Mouse (Mus musculus): ENCODE data around the gene Fbxl15. TPM values are rescaled to one million over a fixed set of nuclear protein-coding genes. Genes with fewer than 3 reads are reported as not detected.
A peak's percentile ranks its signal among the peaks of the same experiment; 100 is the strongest.

Fbxl15 gene
- 15.0 and 18.0 TPM in 2 replicates for polyA plus RNA-seq (2014; fragmentation: Nextera tagmentation; extraction: Ambion mirVana)

DNA sequence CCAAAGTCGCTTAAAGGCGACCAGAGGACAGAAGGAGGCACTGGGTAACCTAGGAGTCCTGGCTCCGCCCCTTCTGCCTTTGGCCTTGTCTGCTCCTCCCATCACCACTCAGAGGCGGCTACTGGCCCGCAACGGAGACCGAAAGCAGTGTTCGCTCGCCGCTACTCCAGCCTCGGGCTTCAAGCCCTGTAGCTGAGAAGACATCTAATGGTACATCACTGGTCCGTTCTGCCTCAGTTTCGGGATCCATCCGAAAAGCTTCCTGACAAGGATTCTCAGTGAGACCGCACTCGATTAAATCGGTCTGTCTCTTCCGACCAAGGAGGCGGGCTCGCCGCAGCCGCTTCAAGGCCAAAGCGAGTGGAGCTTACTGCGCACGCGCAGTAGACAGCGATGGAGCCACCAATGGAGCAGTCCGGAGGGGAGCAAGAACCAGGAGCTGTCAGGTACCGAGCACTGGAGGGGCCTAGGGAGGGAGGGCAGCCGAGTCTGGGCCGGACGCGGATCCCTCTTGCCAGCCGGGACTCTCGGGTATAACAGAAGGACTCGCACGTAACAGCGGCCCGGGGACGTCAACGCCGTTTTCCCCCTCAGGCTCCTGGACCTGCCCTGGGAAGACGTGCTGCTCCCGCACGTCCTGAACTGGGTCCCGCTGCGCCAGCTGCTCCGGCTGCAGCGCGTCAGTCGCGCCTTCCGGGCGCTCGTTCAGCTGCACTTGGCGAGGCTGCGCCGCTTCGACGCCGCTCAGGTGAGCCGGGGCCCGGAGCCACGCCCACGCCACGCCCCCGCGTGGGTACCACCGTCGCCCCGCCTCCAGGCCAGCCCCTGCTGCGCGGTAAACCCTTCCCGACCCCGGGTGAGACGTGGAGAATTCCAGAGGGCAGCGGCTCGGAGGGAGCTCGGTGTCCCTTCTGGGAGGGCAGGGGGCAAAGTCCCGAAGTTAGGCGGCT, at the start of gene Fbxl15:
Gene Fbxl15 (plus strand): TSS at position 104 of the 950 bp plus-strand sequence.
- Histone ChIP-seq H3K4me1 (ENCODE audit: control insufficient read depth, insufficient read depth, low read length) (peaks cover 3% of the 10 kb centered on the region; the same call in 1 of the 2 replicates), H3K27ac (replicated peaks; ENCODE audit: low read depth, low read length) (peak within 1 kb of the TSS; percentile 49), H3K4me3 (ENCODE audit: low read depth, low read length) (peak within 1 kb of the TSS; percentile 65), H3K9me3 (replicated peaks; ENCODE audit: control insufficient read depth, low read length) (no peaks in the 10 kb centered on the region), H3K4me2 (ENCODE audit: low read depth, low read length) (peak within 1 kb of the TSS; percentile 95), H3K27me3 (ENCODE audit: control insufficient read depth, insufficient read depth, low read length) (peaks cover 29% of the 10 kb centered on the region), H3K9ac (replicated peaks; ENCODE audit: low read length) (peak within 1 kb of the TSS; percentile 47), H3K36me3 (replicated peaks; ENCODE audit: control insufficient read depth, insufficient read depth, low read depth, low read length) (no peaks in the 10 kb centered on the region)
- under 1% methylated on average over 74 of the region's 81 CpGs for WGBS
- ATAC-seq (replicated peaks; ENCODE audit: insufficient number of reproducible peaks, low FRiP score, low TSS enrichment, low read depth) = peak; percentile 84
- peak; percentile 95 for DNase-seq (ENCODE audit: low spot score)

DNA sequence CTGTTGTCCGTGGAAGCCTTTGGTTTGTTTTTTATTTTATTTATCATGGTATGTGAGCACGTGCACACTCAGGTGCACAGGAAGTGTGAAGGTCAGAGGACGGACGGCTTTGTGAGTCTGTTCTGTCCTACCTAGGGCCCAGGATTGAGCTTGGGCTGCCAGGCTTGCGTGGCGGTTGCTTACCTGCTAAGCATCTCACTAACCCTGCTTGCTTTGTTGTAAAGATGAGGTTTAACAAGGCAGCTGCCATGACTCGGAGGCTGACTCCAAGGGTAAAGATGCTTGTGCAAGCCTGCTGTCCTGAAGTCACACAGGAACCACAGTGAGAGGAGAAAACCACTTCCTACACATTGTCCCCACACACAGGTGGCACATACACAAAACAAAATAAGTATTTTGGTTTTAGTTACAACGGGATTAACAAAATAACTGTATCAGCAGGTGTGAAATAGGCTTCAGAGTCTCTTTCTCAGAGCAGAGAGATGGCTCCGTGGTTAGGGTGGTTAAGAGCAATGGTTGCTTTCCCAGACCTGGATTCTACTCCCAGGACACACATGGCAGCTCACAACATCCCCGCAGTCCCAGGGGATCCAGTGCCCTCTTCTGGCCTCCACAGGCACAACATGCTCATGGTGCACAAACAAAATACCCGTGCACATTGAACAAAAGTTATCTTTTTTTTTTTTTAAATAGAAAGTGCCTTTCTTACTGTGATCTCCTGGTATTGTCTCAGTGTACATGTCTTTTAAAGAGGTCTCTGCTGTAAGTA, 45.7 kb upstream of the Fbxl15 start:
- no peak overlapping the region for H3K27ac ChIP-seq (replicated peaks; ENCODE audit: low read depth, low read length)
- no peaks in the 10 kb centered on the region for H3K9me3 ChIP-seq (replicated peaks; ENCODE audit: control insufficient read depth, low read length)
- no peaks in the 10 kb centered on the region for H3K27me3 ChIP-seq (ENCODE audit: control insufficient read depth, insufficient read depth, low read length)
- no peak overlapping the region for H3K4me2 ChIP-seq (ENCODE audit: low read depth, low read length)
- no peak overlapping the region for H3K9ac ChIP-seq (replicated peaks; ENCODE audit: low read length)
- no peak for DNase-seq (ENCODE audit: low spot score)
- H3K4me3 ChIP-seq (ENCODE audit: low read depth, low read length) = no peak overlapping the region
- WGBS = 91% methylated on average over 11 of the region's 11 CpGs
- peaks cover 13% of the 10 kb centered on the region for H3K36me3 ChIP-seq (replicated peaks; ENCODE audit: control insufficient read depth, insufficient read depth, low read depth, low read length)
- no peaks in the 10 kb centered on the region for H3K4me1 ChIP-seq (ENCODE audit: control insufficient read depth, insufficient read depth, low read length)
- ATAC-seq (replicated peaks; ENCODE audit: insufficient number of reproducible peaks, low FRiP score, low TSS enrichment, low read depth) = no peak

DNA sequence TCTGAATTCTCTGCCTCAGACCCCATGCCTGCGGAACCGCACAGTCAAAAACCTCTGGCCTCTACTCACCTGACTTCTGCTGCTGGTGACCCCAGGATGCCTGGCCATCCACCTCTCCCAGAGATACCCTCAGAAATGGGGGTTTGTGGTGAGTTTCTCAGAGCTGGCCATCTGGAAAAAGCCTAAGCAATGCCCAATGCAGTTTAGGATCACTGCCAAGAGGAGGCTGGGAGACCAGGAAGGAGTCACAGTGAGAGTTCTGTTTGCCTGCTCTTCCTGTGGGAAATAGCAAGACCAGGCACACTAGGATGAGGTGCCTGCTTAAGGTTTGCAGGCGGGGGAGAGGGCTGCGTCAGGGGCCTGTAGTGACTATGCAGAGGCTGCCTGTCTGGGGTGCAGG, 43.3 kb upstream of the Fbxl15 start:
- Histone ChIP-seq H3K27me3 (ENCODE audit: control insufficient read depth, insufficient read depth, low read length) (no peaks in the 10 kb centered on the region), H3K9me3 (replicated peaks; ENCODE audit: control insufficient read depth, low read length) (no peaks in the 10 kb centered on the region), H3K9ac (replicated peaks; ENCODE audit: low read length) (no peak overlapping the region), H3K4me3 (ENCODE audit: low read depth, low read length) (no peak overlapping the region), H3K4me2 (ENCODE audit: low read depth, low read length) (no peak overlapping the region), H3K36me3 (replicated peaks; ENCODE audit: control insufficient read depth, insufficient read depth, low read depth, low read length) (peaks cover 13% of the 10 kb centered on the region), H3K27ac (replicated peaks; ENCODE audit: low read depth, low read length) (no peak overlapping the region), H3K4me1 (ENCODE audit: control insufficient read depth, insufficient read depth, low read length) (no peaks in the 10 kb centered on the region)
- ATAC-seq (replicated peaks; ENCODE audit: insufficient number of reproducible peaks, low FRiP score, low TSS enrichment, low read depth) (no peak), DNase-seq (ENCODE audit: low spot score) (no peak)
- 88% methylated on average over 4 of the region's 4 CpGs for WGBS

DNA sequence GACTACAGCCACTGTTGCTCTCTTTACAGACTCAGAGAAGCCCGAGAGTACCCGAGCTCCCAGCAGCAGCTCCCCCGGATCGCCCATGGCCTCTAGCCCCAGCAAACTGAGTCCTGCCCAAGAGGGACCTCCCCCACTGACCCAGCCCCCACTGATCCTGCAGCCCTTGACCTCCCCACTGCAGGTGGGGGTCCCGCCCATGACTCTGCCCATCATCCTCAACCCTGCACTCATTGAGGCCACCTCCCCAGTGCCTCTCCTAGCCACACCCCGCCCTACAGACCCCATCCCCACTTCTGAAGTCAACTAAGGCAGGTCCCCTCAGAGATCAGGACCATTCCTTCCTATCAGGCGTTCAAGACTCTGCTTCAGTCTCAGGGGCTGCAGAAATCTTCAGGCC, 42.4 kb upstream of the Fbxl15 start:
- WGBS = 83% methylated on average over 7 of the region's 7 CpGs
- Histone ChIP-seq H3K4me1 (ENCODE audit: control insufficient read depth, insufficient read depth, low read length) (no peaks in the 10 kb centered on the region), H3K27me3 (ENCODE audit: control insufficient read depth, insufficient read depth, low read length) (no peaks in the 10 kb centered on the region), H3K9me3 (replicated peaks; ENCODE audit: control insufficient read depth, low read length) (no peaks in the 10 kb centered on the region), H3K36me3 (replicated peaks; ENCODE audit: control insufficient read depth, insufficient read depth, low read depth, low read length) (peaks cover 13% of the 10 kb centered on the region), H3K4me2 (ENCODE audit: low read depth, low read length) (no peak overlapping the region), H3K9ac (replicated peaks; ENCODE audit: low read length) (no peak overlapping the region), H3K4me3 (ENCODE audit: low read depth, low read length) (no peak overlapping the region), H3K27ac (replicated peaks; ENCODE audit: low read depth, low read length) (no peak overlapping the region)
- ATAC-seq (replicated peaks; ENCODE audit: insufficient number of reproducible peaks, low FRiP score, low TSS enrichment, low read depth) (no peak), DNase-seq (ENCODE audit: low spot score) (no peak)

GRCm38 (mm10) chr19:46286047-46286446, 41.9 kb upstream of the Fbxl15 start:
- Histone ChIP-seq H3K9ac (replicated peaks; ENCODE audit: low read length) (no peak overlapping the region), H3K36me3 (replicated peaks; ENCODE audit: control insufficient read depth, insufficient read depth, low read depth, low read length) (peaks cover 11% of the 10 kb centered on the region)

DNA sequence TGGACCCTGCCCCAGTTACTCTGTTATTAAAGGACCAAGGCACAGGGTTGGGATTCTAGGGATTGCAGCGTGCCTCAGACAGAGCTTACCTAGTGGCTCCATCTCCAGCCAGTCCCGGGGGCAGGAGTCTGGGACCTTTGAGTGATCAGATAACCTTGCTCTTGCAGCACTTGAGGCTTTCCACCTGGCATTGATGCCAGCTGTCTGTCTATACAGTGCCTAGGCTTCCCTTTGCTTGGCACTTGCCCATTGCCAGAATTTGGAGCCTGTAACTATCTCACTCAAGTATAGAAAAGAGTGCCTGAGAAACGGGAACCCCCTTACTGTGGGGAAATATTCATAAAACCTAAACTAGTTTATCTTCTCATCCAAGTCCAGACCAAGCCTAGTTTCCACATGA, 41.1 kb upstream of the Fbxl15 start:
- ATAC-seq (replicated peaks; ENCODE audit: insufficient number of reproducible peaks, low FRiP score, low TSS enrichment, low read depth) (no peak), DNase-seq (ENCODE audit: low spot score) (no peak)
- Histone ChIP-seq H3K4me2 (ENCODE audit: low read depth, low read length) (no peak overlapping the region), H3K4me3 (ENCODE audit: low read depth, low read length) (no peak overlapping the region), H3K36me3 (replicated peaks; ENCODE audit: control insufficient read depth, insufficient read depth, low read depth, low read length) (peaks cover 11% of the 10 kb centered on the region), H3K27me3 (ENCODE audit: control insufficient read depth, insufficient read depth, low read length) (no peaks in the 10 kb centered on the region), H3K9ac (replicated peaks; ENCODE audit: low read length) (no peak overlapping the region), H3K27ac (replicated peaks; ENCODE audit: low read depth, low read length) (no peak overlapping the region), H3K4me1 (ENCODE audit: control insufficient read depth, insufficient read depth, low read length) (no peaks in the 10 kb centered on the region), H3K9me3 (replicated peaks; ENCODE audit: control insufficient read depth, low read length) (no peaks in the 10 kb centered on the region)
- WGBS = 91% methylated on average over 3 of the region's 3 CpGs

More at GRCm38 (mm10) chr19:46286047-46286446, 41.9 kb upstream of the Fbxl15 start:
- Histone ChIP-seq H3K9me3 (replicated peaks; ENCODE audit: control insufficient read depth, low read length) (no peaks in the 10 kb centered on the region), H3K27ac (replicated peaks; ENCODE audit: low read depth, low read length) (no peak overlapping the region), H3K4me1 (ENCODE audit: control insufficient read depth, insufficient read depth, low read length) (no peaks in the 10 kb centered on the region), H3K4me3 (ENCODE audit: low read depth, low read length) (no peak overlapping the region), H3K27me3 (ENCODE audit: control insufficient read depth, insufficient read depth, low read length) (no peaks in the 10 kb centered on the region), H3K4me2 (ENCODE audit: low read depth, low read length) (no peak overlapping the region)
- ATAC-seq (replicated peaks; ENCODE audit: insufficient number of reproducible peaks, low FRiP score, low TSS enrichment, low read depth) (no peak), DNase-seq (ENCODE audit: low spot score) (no peak)
- WGBS = 90% methylated on average over 6 of the region's 6 CpGs

DNA sequence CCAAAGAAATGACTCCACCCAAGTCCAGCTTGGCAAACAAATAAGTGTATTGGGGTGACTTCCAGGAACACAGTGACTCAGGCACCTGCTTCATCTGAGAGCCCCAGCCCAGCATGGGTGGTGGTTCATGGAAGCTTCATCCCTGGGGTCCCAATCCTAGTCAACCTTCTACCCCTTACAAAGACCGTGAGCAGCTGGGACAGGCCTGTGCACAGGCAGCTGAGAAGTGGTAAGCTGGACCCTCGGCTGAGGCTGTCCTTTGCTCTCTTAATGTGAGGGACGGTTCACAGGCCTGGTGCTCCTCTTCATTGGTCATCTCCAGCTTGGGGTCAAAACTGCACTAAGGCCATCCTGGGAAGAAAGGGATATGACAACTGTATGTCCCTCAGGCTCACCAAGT, 40.4 kb upstream of the Fbxl15 start:
- Histone ChIP-seq H3K4me1 (ENCODE audit: control insufficient read depth, insufficient read depth, low read length) (no peaks in the 10 kb centered on the region), H3K9ac (replicated peaks; ENCODE audit: low read length) (no peak overlapping the region), H3K4me2 (ENCODE audit: low read depth, low read length) (no peak overlapping the region), H3K9me3 (replicated peaks; ENCODE audit: control insufficient read depth, low read length) (no peaks in the 10 kb centered on the region), H3K36me3 (replicated peaks; ENCODE audit: control insufficient read depth, insufficient read depth, low read depth, low read length) (peaks cover 5% of the 10 kb centered on the region), H3K27me3 (ENCODE audit: control insufficient read depth, insufficient read depth, low read length) (no peaks in the 10 kb centered on the region), H3K27ac (replicated peaks; ENCODE audit: low read depth, low read length) (no peak overlapping the region), H3K4me3 (ENCODE audit: low read depth, low read length) (no peak overlapping the region)
- ATAC-seq (replicated peaks; ENCODE audit: insufficient number of reproducible peaks, low FRiP score, low TSS enrichment, low read depth) (no peak), DNase-seq (ENCODE audit: low spot score) (no peak)
- WGBS = 83% methylated on average over 3 of the region's 3 CpGs
